Mouse (Mus musculus) midbrain, embryonic 12.5 days (tissue): Measurements from ENCODE around the gene Psmd3. TPM values are rescaled to one million over a fixed set of nuclear protein-coding genes. Genes with fewer than 3 reads are reported as not detected.
A peak's percentile ranks its signal among the peaks of the same experiment; 100 is the strongest.

Experiments used
- ATAC-seq: fragments of 200-750 bp; cut with Nextera tagmentation; 2 replicates; pipeline ENCODE4 v1.8.0; 2017; ENCODE audit warnings: low read depth, moderate TSS enrichment, moderate library complexity; ENCODE audit not compliant: low FRiP score
- H3K27ac ChIP-seq: fragments of 300-500 bp; sonication (generic); replicated peaks from 2 replicates; pipeline ENCODE4 v1.5.1; 2016; ENCODE audit warnings: mild to moderate bottlenecking
- H3K27me3 ChIP-seq: fragments of 300-500 bp; sonication (generic); 2 replicates; pipeline ENCODE4 v1.6.1; 2016; ENCODE audit warnings: mild to moderate bottlenecking
- H3K36me3 ChIP-seq: fragments of 300-500 bp; sonication (generic); 2 replicates; pipeline ENCODE4 v1.6.1; 2016
- H3K4me1 ChIP-seq: fragments of 300-500 bp; sonication (generic); 2 replicates; pipeline ENCODE4 v1.6.1; 2016
- H3K4me2 ChIP-seq: fragments of 300-500 bp; sonication (generic); replicated peaks from 2 replicates; pipeline ENCODE4 v1.6.1; 2016; ENCODE audit warnings: mild to moderate bottlenecking, moderate library complexity
- H3K4me3 ChIP-seq: fragments of 300-500 bp; sonication (generic); 2 replicates; pipeline ENCODE4 v1.5.1; 2016; ENCODE audit warnings: mild to moderate bottlenecking
- H3K9ac ChIP-seq: fragments of 300-500 bp; sonication (generic); replicated peaks from 2 replicates; pipeline ENCODE4 v1.6.1; 2016; ENCODE audit warnings: mild to moderate bottlenecking, moderate library complexity
- H3K9me3 ChIP-seq: fragments of 300-500 bp; sonication (generic); 2 replicates; pipeline ENCODE4 v1.6.1; 2016; ENCODE audit warnings: mild to moderate bottlenecking
- WGBS: fragments of 180-500 bp; shearing (Covaris S2); methylation state at CpG from one replicate; pipeline ENCODE4 v1.1.7; 2016; 5-methylcytosine and 5-hydroxymethylcytosine counted together
- polyA plus RNA-seq: library from polyadenylated mRNA; unstranded; fragments of >200 nt; fragmentation: Nextera tagmentation; extraction: Ambion mirVana; gene quantifications from 2 replicates; pipeline ENCODE4 v1.2.1, GENCODE M21; 2016

Gene Psmd3
- polyA plus RNA-seq, 1 experiment from 2014 or later = 244 TPM

DNA sequence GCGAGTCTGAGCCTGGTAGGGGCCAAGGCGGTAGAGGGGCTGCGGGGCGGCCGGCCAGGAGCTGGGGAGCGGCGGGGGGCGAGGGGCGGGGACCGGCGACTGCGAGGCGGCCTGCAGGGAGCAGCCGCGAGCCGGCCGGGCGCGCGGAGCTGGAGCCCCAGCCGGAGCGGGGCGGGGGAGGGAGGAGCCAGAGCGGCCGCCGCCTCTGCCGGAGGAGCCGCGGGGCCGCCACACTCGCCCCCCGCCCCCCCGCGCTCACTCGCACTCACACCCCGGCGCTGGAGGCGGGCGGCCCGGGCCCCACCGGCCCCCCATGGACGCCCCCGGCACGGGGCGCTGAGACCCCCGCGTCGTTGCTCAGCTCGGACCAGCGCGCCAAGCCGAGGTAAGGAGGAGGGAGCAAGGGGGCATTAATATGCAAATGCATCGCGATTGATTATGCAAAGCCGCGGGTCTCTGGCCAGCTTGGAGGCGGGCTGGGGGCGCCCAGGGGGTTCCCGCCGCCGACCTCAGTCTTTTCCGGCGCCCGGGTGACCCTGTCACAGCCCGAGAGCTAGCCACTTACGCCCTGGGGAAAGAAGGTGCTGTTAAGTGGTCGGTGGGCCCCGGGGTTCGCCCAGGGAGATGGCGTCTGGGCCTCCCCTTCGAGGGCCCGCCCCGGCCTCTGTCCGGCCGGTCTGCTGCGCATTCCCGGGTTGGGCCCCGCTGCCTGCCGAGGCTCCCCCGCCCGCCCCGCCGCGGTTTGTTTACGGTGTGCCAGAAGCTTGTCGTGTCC lies 59.5 kb downstream of the Psmd3 start:
- Histone ChIP-seq H3K27me3 (no peaks in the 10 kb centered on the region), H3K4me1 (peaks cover 77% of the 10 kb centered on the region), H3K9ac (peak overlapping the region; percentile 94), H3K9me3 (no peaks in the 10 kb centered on the region), H3K4me2 (peak overlapping the region; percentile 74), H3K4me3 (peak overlapping the region; percentile 83), H3K27ac (peak overlapping the region; percentile 99), H3K36me3 (no peaks in the 10 kb centered on the region)
- under 1% methylated on average over 47 of the region's 86 CpGs for WGBS
- peak; percentile 68 for ATAC-seq

DNA sequence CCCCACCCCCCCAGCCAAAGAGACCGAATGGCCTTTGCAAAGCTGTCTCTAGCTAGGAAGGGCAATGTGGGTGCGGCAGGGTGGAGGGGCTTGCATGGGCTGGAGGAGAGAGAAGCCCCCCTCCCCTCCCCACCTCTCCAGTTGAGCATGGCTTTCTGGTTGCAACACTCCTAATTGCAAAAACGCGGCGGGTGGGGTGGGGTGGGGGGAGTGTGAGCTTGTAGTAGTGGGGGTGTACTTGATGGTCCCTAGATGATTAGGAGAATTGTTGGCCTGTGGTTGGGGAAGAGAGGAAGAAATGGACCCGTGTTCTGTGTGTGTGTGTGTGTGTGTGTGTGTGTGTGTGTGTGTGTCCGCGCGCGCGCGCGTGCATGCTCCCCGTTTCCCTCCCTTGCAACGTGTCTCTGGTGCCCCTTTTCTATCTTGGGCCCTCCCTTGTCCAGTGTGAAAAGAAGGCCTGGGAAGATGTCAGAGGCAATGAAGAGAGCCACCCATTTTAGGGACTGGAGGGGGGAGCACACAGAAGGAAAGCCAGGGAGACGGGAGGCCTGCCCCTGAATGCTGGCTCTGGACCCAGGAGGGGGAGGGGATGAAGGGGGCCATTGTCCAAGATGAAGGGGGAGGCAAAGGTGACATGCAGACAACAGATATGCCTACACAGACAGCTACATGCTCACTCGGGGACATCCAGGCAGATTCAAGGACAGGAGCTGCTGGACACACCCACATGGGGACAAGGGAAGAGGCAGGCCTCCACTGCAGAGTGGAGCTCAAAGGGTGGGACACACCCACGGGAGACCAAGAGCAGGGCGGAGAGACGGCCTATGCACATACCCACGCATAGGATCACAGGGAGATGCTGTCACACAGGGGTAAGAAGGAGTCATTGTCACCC lies 60.3 kb downstream of the Psmd3 start:
- peak overlapping the region; percentile 94 for H3K9ac ChIP-seq
- peak overlapping the region; percentile 74 for H3K4me2 ChIP-seq
- peak overlapping the region; percentile 83 for H3K4me3 ChIP-seq
- H3K27me3 ChIP-seq = no peaks in the 10 kb centered on the region
- peak; percentile 16; the same call in 1 of the 2 replicates for ATAC-seq
- H3K4me1 ChIP-seq = peaks cover 86% of the 10 kb centered on the region
- peak overlapping the region; percentile 99 for H3K27ac ChIP-seq
- whole genome bisulfite sequencing = 2% methylated on average over 20 of the region's 21 CpGs
- no peaks in the 10 kb centered on the region for H3K36me3 ChIP-seq
- H3K9me3 ChIP-seq = no peaks in the 10 kb centered on the region

GRCm38 (mm10) chr11:98743655-98744345 lies 61.4 kb downstream of the Psmd3 start:
- H3K9me3 ChIP-seq = no peaks in the 10 kb centered on the region
- H3K27ac ChIP-seq = peak overlapping the region; percentile 99
- H3K4me3 ChIP-seq = peak overlapping the region; percentile 83
- H3K4me1 ChIP-seq = peaks cover 90% of the 10 kb centered on the region
- ATAC-seq = no peak
- WGBS = 2% methylated on average over 9 of the region's 9 CpGs
- H3K9ac ChIP-seq = peak overlapping the region; percentile 94
- H3K4me2 ChIP-seq = peak overlapping the region; percentile 74
- no peaks in the 10 kb centered on the region for H3K27me3 ChIP-seq
- H3K36me3 ChIP-seq = no peaks in the 10 kb centered on the region

GRCm38 (mm10) chr11:98744456-98745019 lies 62.2 kb downstream of the Psmd3 start:
- Histone ChIP-seq H3K9me3 (no peaks in the 10 kb centered on the region), H3K4me2 (peak overlapping the region; percentile 74), H3K36me3 (no peaks in the 10 kb centered on the region), H3K27me3 (no peaks in the 10 kb centered on the region), H3K4me3 (peak overlapping the region; percentile 83), H3K4me1 (peaks cover 91% of the 10 kb centered on the region), H3K27ac (peak overlapping the region; percentile 99), H3K9ac (peak overlapping the region; percentile 94)
- 45% methylated on average over 7 of the region's 7 CpGs for WGBS
- no peak for ATAC-seq

Other genes with a start within 250 kb of the Psmd3 start
- 158 and 163 TPM in 2 replicates for gene Mien1, start 243.6 kb upstream of the Psmd3 start, polyA plus RNA-seq
- 0.43 and 0.75 TPM in 2 replicates for gene Grb7, start 236.2 kb upstream of the Psmd3 start, polyA plus RNA-seq
- gene Ikzf3, start 136.5 kb upstream of the Psmd3 start, polyA plus RNA-seq = 0.27 TPM in 1 of 2 replicates, not detected in the other
- 0.37 TPM in 1 of 2 replicates, not detected in the other for gene Zpbp2, start 131.5 kb upstream of the Psmd3 start, polyA plus RNA-seq
- gene Ormdl3, start 95.2 kb upstream of the Psmd3 start, polyA plus RNA-seq = 67.1 and 73.1 TPM in 2 replicates
- not detected in 2 replicates for gene Lrrc3c, start 84.3 kb upstream of the Psmd3 start, polyA plus RNA-seq
- 0.68 and 1.2 TPM in 2 replicates for gene Gm12355, start 56.9 kb upstream of the Psmd3 start, polyA plus RNA-seq
- not detected in 2 replicates for gene Gsdma3, start 56.2 kb upstream of the Psmd3 start, polyA plus RNA-seq
- gene Gsdma2, start 35.8 kb upstream of the Psmd3 start, polyA plus RNA-seq = not detected in 2 replicates
- gene Gsdma, start 18.2 kb upstream of the Psmd3 start, polyA plus RNA-seq = not detected in 2 replicates
- gene Csf3, start 18.7 kb downstream of the Psmd3 start, polyA plus RNA-seq = not detected in 2 replicates
- 96.5 and 97.7 TPM in 2 replicates for gene Med24, start 46.9 kb downstream of the Psmd3 start, polyA plus RNA-seq
- 45.3 and 47.6 TPM in 2 replicates for gene Thra, start 58.1 kb downstream of the Psmd3 start, polyA plus RNA-seq
- 1.2 and 1.5 TPM in 2 replicates for gene Nr1d1, start 92.8 kb downstream of the Psmd3 start, polyA plus RNA-seq
- 38.6 and 42.4 TPM in 2 replicates for gene Msl1, start 113.0 kb downstream of the Psmd3 start, polyA plus RNA-seq
- gene Casc3, start 122.4 kb downstream of the Psmd3 start, polyA plus RNA-seq = 65.5 and 74.2 TPM in 2 replicates
- gene Rapgefl1, start 154.2 kb downstream of the Psmd3 start, polyA plus RNA-seq = 3.0 and 3.1 TPM in 2 replicates
- gene Wipf2, start 181.1 kb downstream of the Psmd3 start, polyA plus RNA-seq = 4.9 TPM in 2 replicates
- 28.3 and 29.0 TPM in 2 replicates for gene Cdc6, start 225.2 kb downstream of the Psmd3 start, polyA plus RNA-seq
- gene Rara, start 245.3 kb downstream of the Psmd3 start, polyA plus RNA-seq = 15.5 and 17.3 TPM in 2 replicates